Mouse (Mus musculus) c-Kit-positive CD71-negative TER-119-negative erythroid progenitor cells, embryonic 14.5 days (primary cell): ENCODE data around the gene Ltbp1.

Source experiments
- DNase-seq: peaks from one replicate; pipeline ENCODE4 v3.0.0-alpha.2; 2013; ENCODE audit warnings: low read depth

Ltbp1 gene

GRCm38 (mm10) chr17:75005281-75005684 lies at the start of gene Ltbp1:
Ltbp1 (plus strand) TSS chr17:75005568.
- DNase-seq = peak; percentile 52

GRCm38 (mm10) chr17:74959481-74960245 lies 45.7 kb upstream of the Ltbp1 start:
- DNase-seq = no peak

- peak; percentile 20 for DNase-seq
These were observed 42.1 kb upstream of the Ltbp1 start for GRCm38 (mm10) chr17:74963222-74963621.

- no peak for DNase-seq
These were observed 41.5 kb upstream of the Ltbp1 start for GRCm38 (mm10) chr17:74963861-74964260.

- DNase-seq = no peak
These were observed 38.0 kb upstream of the Ltbp1 start for GRCm38 (mm10) chr17:74967298-74967848.

GRCm38 (mm10) chr17:74968152-74968712 lies 37.1 kb upstream of the Ltbp1 start:
- DNase-seq = no peak

GRCm38 (mm10) chr17:74968738-74969271 lies 36.6 kb upstream of the Ltbp1 start:
- DNase-seq = no peak

GRCm38 (mm10) chr17:74975192-74975591 lies 30.2 kb upstream of the Ltbp1 start:
- no peak for DNase-seq

- DNase-seq = no peak
These were observed 29.0 kb upstream of the Ltbp1 start for GRCm38 (mm10) chr17:74976167-74976985.

GRCm38 (mm10) chr17:74979767-74980166 lies 25.6 kb upstream of the Ltbp1 start:
- DNase-seq = no peak

GRCm38 (mm10) chr17:74981703-74982102 lies 23.7 kb upstream of the Ltbp1 start:
- no peak for DNase-seq

GRCm38 (mm10) chr17:74982880-74983279 lies 22.5 kb upstream of the Ltbp1 start:
- DNase-seq = no peak

- DNase-seq = no peak
These were observed 21.3 kb upstream of the Ltbp1 start for GRCm38 (mm10) chr17:74984071-74984470.

- DNase-seq = no peak
These were observed 20.7 kb upstream of the Ltbp1 start for GRCm38 (mm10) chr17:74984681-74985080.

GRCm38 (mm10) chr17:74987067-74987466 lies 18.3 kb upstream of the Ltbp1 start:
- no peak for DNase-seq

GRCm38 (mm10) chr17:74989691-74990090 lies 15.7 kb upstream of the Ltbp1 start:
- DNase-seq = no peak

- no peak for DNase-seq
These were observed 14.8 kb upstream of the Ltbp1 start for GRCm38 (mm10) chr17:74990561-74990960.

- DNase-seq = no peak
These were observed 11.4 kb upstream of the Ltbp1 start for GRCm38 (mm10) chr17:74993726-74994581.

- DNase-seq = no peak
These were observed 10.8 kb upstream of the Ltbp1 start for GRCm38 (mm10) chr17:74994582-74994893.

- DNase-seq = no peak
These were observed 10.1 kb upstream of the Ltbp1 start for GRCm38 (mm10) chr17:74995266-74995665.

- no peak for DNase-seq
These were observed 5.3 kb upstream of the Ltbp1 start for GRCm38 (mm10) chr17:75000066-75000465.
